Mouse (Mus musculus) brain, adult 2 months (tissue): ENCODE measurements around the gene Naa38.
A peak's percentile ranks its signal among the peaks of the same experiment; 100 is the strongest.
"Not testable (repeated sequence)": the region's sequence is repeated elsewhere in the genome, so short reads cannot be mapped to it uniquely, and the experiment has no call there.

ENCODE experiments used
- DNase-seq: peaks from one replicate; pipeline ENCODE4 v3.0.0; 2011; ENCODE audit warnings: low read depth, low spot score

Gene Naa38

DNA sequence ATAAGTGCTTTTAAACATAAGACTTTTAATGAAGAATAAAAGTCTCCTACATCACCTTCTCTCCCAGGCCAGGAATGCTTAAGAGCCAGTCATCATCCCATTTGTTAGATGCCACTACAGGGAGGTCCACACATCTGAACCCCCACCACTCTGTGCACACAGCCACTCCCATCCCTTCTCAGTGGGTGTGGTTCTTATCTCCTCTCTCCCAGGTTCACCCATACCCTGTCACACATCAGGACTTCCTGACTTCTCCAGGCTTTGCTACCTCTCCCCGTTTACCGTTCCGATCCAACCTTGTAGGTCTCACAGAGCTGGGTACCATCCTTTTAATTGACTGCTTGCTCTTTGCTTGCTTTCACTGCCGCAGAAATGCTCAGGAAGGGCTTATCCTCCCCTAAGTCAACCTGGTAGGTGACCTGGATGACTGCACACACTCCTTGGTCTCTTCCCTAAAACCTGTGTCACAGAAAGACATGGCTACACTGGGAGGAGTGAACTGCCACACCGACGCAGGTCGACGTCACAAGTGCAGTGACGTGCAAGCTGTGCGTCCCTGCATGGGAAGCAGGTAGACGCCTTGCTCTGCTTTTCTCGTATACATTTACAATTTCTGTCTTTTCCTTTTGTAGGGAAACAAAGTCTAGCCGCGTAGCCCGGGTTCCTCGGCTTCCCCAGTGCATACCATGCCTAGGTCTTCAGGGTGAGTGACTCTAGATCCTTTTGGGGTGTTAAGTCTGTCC, 21.9 kb upstream of the Naa38 start:
- DNase-seq: no peak

DNA sequence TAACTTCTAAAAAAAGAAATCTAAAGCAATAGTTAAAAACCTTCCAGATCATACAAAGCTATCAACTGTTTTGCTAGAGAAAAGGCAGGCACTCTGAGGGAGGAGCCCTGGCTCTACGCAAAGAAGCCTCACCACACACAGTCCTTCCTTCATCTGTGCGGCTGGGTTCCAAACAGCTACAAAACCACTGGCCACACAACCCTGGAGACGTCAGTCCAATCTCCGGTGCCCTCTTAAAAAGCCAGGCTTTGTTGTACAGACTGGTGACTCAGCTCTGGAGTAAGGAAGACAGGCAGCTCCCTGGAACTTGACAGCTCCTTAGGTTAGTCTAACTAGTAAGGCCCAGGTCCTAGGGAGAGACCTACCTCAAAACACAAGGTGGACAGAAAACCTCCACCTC, 19.6 kb upstream of the Naa38 start:
- DNase-seq: no peak

DNA sequence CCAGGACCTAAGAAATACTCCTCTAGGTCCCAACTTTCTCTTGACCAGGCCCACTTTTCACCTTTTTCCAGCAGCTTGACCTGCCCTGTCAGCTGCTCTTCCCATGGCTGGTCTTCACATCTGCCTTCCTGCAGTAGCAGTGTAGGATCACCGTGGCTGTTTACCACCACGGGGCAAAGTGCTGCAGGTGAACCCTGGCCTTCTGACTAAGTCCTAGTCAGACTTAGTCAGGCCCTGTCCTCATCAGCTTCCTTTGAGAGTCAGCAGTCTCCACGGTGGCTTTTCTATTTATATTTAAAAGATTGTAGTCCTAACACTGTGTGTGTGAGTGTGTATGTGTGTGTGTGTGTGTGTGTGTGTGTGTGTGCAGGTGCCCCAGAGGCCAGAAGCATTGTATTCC, 17.5 kb upstream of the Naa38 start:
- no peak for DNase-seq

DNA sequence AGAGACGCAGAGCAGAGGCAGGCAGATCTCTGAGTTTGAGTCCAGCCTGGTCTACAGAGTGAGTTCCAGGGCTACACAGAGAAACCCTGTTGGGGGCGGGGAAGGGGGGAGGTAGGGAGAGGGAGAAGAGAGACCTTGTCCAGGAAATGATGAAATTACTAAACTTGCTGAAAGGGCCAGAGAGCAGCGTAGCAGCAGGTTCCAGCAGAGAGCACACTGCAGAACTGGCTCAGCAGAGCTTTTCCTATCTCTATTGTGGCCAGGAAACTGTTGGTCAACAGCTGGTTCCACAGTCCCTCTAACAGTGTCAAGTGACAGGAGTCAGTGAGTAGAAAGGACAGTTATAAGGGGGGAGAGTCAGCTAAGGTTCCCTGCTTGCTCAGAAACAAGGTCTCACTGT, 15.7 kb upstream of the Naa38 start:
- DNase-seq: no peak

DNA sequence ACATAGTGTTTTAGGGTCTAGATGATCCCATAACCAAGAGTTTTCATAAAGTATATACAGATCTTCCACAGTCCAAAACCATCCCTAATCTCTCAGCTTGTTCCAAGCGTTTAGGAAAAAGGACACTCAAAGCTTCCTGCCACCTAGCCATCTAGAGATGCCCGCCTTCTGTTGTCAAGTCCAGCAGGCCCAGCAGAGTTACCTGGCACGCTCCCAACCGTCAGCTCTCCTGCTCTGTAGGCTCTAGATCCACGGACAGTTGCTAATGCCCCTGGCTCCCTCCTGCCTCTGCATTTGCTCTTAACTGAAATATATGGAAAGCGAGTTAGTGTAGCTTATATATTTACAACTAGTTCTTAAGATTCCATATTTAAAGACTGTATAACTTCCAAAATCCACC, 13.9 kb upstream of the Naa38 start:
- peak; percentile 81 for DNase-seq

DNA sequence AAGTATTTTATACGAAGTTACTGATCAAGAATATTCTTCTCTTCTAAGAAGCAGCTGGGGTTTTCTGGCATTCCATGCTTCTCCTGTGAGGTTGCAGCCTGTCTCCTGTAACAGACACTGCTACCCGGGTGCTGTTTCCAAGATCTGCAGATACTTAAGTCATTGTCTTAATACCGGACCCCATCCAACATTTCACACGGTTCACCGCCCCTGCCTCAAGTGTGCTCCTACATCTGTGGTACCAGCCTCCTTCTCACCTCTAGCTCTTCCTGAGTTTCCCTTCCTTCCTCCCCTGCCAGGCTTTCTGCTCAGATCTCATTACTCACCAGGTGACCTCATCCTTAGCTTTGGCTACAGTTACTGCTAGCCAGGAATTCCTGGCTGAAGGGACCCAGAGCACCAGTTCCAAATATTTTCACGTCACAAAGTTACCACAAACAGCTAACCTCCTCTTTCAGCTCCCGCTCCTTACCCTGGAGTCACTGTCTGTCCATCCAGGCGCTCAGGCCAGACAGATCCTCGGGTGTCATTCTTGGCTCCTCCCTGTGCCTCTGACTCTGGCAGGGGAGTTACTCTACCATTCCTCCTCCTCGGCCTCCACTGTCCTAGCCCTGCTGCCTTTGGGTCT, 12.7 kb upstream of the Naa38 start:
- peak; percentile 72 for DNase-seq

DNA sequence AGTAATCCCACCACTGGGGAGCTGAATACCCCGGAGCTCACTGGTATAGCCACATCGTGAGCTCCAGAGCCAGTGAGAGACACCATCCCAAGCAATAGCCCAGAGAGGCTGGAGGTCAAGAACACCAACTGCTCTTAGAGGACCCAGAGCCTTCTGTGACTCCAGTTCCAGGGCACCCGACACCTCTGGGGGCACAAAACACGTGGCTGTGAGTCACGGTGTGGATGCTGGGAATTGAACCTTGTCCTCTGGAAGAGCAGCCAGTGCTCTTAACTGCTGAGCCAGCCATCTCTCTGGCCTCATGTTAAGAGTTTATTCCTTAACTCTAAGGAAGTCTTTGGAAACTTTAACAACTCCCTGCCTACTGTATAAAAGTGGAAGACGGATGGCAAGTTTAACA, 10.3 kb upstream of the Naa38 start:
- no peak for DNase-seq

DNA sequence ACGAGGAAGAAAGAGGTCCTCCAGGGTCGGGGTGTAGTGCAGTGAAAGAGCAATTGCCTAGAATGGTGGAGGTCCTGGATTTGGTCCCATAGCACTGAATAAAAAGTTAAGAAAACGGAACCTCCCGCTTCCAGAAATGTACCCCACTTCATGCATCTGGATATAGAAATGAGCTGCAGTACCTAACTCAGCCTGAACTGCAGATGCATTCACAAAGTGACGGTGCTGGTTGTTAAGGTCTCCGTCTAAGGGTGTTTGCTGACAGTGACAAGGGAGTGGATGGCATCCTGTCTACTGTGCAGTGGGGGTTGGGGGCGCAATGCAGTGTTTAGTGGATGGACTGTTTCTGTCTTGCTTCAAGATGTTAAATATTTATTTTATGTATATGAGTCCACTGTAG, 8.5 kb upstream of the Naa38 start:
- no peak for DNase-seq

DNA sequence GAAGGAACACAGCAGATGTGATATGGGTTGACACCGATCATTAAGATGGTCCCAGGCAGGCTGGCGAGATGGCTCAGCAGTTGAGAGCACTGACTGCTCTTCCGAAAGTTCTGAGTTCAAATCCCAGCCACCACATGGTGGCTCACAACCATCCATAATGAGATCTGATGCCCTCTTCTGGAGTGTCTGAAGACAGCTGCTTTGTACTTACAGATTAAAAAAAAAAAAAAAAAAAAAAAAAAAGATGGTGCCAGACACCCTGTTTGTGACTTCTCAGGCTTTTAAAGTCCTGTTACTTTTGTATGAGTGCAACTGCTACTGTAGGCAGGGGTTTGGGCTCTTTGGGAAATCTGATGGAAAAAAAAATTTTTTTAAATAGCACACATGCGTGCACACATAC, 6.6 kb upstream of the Naa38 start:
- no peak for DNase-seq

DNA sequence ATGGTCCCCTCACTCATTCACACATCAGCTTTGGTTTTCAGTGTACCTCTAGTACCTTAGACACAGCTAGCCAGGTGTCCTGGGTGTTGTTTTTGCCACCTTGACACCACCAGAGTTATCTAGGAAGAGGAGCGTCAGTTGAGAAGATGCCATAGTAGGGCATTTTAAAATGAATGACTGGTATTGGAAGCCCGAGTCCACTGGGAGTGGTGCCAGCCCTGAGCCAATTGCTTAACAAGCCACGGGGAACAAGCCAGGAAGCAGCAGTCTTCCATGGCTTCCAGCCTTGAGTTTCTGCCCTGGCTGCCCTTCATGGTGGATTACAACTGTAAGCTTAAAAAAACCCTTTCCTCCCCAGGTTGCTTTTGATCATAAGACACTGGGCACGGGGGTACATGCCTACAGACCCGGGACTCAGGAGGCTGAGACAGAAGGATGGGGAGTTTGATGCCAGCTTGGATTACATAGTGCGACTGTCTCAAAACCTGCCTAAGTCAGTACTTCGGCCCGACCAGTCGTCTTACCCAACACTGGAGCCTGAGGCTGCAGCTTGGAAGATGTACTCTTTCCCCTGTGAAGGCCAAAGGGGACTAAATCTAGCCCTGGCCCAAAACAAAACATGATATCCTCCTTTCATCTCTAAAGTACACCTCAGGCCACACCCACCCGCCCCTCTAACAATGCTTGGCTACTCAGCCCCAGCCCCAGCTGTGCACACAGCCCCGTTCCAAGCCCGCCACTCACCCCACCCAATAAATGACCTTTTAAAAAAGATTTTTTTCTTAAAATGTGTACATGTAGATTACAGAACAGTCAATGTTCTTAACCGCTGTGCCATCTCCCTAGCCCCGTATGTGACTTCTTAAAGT, 5.5 kb upstream of the Naa38 start:
- no peak for DNase-seq

DNA sequence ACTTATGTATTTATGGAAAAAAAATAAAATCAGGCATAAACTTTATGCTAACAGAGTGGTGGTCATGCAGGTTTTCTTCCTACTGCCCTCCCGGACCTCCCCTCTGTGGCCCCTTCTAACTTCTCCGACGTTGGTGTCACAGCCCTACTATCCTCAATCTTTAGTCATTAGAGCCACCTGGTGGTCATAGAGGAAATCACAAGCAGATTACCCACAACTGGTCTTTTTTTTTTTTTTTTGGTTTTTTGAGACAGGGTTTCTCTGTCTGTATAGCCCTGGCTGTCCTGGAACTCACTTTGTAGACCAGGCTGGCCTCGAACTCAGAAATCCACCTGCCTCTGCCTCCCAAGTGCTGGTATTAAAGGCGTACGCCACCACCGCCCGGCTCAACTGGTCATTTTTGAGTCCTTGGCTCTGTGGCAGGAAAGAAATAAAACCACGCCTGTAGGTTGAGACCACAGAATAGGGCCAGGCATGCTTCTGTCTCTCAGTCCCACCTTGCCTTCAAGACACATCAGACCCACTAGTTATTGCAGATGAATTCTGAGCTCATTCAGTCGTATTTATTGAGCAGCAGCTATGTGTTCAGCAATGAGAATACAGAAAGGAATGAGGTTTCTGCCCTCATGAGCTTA, 4.8 kb upstream of the Naa38 start:
- DNase-seq: peak; percentile 80

DNA sequence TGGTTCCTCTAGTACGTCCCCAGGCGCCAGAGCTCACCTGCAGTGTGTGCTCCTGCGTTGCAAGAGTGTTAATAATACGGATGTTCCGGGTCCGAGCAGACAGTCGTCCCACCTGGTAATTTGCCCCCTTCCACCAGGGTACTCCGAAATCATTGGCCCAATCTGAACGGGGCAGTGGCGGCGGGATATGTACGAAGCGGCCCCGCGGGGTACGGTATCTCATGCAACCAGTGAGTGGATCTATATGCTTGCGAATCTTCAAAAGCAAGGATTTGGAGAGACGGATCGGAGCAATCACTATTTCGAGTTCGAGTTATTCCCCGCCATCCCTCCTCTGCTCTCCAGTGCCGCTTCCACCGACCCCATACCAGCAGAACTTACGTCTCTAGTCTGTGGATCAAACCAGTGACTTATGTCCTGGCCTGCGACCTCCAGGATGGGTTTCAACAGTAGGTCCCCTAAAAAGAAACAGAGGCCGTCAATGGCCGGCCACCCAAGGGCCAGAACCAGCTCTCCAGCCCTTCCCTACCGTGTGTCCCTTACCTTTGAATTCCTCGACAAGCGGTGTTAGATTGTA, 608 bp upstream of the Naa38 start:
- DNase-seq: not testable (repeated sequence)

DNA sequence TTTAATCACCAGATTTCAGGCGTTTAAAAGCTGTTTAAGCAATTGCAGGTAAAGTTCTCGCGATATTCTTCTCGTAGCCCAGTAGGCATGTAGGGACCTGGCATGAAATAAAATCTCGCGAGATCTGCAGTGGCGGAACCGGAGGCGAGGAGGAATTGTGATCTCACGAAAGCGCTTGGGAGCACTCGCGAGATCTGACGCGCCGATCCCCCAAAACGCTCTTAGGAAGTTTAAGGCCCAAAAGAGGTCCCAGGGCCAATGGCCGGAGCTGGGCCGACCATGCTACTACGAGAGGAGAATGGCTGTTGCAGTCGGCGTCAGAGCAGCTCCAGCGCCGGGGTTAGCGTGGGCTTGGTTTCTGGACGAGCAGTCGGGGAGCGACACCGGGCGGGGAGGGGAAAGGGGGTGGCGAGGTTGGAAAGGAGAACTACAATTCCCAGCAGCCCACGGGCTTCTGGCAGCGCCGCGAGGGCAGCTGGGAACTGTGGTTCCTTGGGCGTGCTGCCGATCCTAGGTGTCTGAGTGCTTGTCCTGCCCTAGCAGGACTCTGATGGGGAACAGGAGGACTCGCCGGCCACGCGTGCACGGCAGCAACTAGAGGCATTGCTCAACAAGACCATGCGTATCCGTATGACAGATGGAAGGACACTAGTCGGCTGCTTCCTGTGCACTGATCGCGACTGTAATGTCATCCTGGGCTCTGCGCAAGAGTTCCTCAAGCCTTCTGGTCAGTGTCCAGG, 517 bp downstream of the Naa38 start:
- peak; percentile 100 for DNase-seq

DNA sequence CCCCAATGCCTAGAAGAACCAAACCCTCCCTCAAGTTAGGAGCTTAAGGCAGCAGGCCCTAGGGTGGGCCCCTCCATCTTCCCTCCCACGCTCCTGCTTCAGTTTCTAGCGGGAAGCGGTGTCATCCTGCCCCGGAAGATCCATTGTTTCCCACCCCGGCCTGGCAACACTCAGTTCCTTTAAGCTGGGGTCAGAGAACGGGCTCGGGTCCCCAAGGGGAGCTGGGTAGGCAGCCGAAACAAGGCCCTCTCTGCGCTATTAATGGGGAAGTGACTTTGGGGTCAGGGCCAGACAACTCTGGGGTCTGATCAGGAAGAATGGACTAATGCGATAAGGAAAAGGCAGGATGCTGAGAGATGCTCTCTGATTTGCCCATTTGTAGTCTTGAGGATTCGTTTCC, 1.5 kb downstream of the Naa38 start:
- peak; percentile 29 for DNase-seq

DNA sequence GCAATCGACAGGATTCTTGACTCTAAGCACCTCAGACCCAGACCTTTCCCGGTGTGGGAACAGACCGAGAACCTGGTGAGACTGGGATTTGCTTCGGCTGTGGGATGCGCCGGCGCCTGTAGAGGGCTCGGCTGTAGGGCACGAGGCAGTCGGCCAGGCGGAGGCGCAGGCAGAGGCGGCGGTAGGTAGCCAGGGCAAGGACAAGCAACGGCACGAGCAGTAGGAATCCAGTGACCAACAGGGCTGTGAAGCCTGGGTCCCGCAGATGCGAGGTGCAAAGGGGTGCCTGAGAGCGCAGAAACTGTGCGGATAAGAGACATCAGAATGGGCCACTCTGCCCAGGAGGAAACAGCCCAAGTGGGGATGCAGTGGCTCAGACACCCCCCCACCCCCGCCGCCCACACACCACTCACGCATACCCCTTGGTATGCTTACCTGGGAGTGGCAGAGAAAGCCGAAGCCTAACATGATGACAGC, 2.3 kb downstream of the Naa38 start:
- peak; percentile 45 for DNase-seq

DNA sequence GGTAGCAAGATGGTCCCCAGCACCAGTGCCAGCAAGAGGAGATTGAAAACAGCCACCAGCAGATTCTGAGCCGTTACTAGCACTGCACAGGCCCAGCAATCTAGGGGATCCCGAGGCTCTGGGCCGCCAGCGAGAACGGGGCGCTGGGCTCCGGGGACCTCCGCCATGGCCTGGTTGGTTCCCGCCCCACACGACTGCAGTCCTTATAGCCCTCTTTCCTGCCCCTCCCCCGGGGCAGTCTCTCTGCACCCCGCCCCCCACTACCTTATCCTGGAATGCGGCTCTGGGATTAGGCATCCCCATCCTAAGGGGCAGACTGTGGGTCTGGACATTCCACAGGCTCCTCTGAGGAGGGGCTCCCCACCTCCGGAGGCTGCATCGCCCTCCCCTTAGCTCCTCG, 2.8 kb downstream of the Naa38 start, which contains the start of gene Tmem88:
Gene Tmem88 (minus strand): TSS at position 176 of the 400 bp plus-strand sequence.
- DNase-seq: peak; percentile 32

DNA sequence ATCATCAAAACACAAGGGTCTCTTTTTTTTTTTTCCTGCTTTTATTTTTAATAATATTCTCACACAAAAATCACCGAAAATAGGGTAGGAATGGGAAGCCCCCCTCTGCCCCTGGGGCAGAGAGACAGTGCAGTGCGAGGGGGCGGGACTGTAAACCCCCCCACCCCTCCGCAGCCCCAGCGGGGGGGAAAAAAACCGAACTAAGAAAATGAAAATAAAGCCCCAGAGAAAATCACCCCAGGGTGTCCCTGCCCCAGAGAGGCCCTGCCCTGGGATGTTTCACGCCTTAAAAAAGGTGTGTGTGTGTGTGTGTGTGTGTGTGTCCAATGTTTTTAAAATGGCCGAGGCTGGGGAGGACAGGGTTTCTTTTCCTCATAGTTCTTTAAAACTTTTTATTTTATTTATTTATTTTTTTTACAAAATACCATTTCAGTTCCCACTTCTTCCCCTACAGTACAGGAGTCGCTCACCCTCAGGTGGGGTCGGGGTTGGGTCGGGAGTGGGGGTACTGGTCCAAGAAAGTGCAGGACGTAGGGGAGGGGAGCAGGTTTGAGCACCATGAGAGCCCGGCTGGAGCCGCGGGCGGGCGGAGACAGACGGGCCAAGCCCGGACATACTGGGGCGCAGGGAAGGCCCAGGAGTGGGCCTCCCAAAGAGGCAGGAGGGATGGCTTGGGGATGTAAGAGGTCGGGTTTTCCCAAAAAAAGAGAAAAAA, 3.4 kb downstream of the Naa38 start:
- DNase-seq: no peak

DNA sequence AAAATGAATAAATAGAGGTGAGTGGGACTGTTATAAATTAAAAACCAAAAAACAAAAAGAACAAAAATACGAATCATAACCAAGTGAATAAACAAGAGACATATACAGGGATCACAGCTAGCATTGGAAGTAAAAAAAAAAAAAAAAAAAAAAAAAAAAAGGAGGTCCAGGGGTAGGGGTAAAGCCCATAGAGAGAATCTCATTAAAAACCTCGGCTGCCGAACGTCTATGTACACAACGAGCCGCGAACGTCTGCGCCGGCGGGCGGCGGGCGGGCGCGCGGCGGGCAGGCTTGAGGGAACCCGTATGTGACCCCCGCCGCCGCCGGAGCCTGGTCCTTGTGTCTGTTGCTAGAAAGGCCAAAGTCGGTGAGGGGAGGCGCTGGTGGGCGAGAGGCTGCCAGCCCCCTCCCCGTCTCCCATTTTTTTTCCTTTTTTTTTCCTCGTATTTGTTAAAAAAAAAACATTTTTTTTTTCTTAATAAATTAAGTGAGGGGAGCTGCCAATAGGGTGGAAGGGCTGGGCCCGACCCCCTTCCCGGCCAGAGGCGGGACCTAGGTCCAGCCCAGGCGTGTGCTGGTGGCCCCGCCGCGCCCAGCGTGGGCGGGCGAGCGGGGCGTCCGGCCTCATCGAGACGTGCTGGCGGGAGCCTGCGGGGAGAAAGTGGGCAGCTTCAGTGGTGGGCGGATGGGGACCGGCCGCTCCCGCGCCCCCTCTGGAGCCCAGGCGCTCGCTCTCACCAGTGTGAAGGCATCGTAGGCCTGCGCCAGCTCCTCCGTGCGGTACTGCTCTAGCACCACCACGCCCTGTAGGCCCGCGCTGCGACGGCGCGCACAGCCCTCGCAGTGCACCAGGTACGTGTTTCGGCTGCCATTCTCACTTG, 4.2 kb downstream of the Naa38 start:
- DNase-seq: no peak
